Mouse (Mus musculus): ENCODE data around the gene Selplg. TPM values are rescaled to one million over a fixed set of nuclear protein-coding genes. Genes with fewer than 3 reads are reported as not detected.

The Selplg gene
- polyA plus RNA-seq, 1 experiment = 43.5 TPM

- Histone ChIP-seq H3K4me1 (ENCODE audit: control insufficient read depth, insufficient read depth, low read length) (peaks cover 5% of the 10 kb centered on the region; the same call in 1 of the 2 replicates), H3K27ac (ENCODE audit: insufficient read depth, low read length) (no peak overlapping the region), H3K4me3 (ENCODE audit: insufficient read depth, low read length) (no peak overlapping the region)
- no peak for TF ChIP-seq POLR2A (IDR thresholded peaks at IDR 0.05; ENCODE audit: extremely low read depth, insufficient read depth, low read length)
- no peak for TF ChIP-seq CTCF (IDR thresholded peaks at IDR 0.05; ENCODE audit: extremely low read depth, insufficient read depth, low read length)
These were observed 24.2 kb upstream of the Selplg start for GRCm38 (mm10) chr5:113856631-113857030.

- Histone ChIP-seq H3K4me3 (ENCODE audit: insufficient read depth, low read length) (no peak overlapping the region), H3K27ac (ENCODE audit: insufficient read depth, low read length) (peak overlapping the region; percentile 6; the same call in 1 of the 2 replicates), H3K4me1 (ENCODE audit: control insufficient read depth, insufficient read depth, low read length) (peaks cover 5% of the 10 kb centered on the region; the same call in 1 of the 2 replicates)
- TF ChIP-seq POLR2A (IDR thresholded peaks at IDR 0.05; ENCODE audit: extremely low read depth, insufficient read depth, low read length) = no peak
- TF ChIP-seq CTCF (IDR thresholded peaks at IDR 0.05; ENCODE audit: extremely low read depth, insufficient read depth, low read length) = no peak
These were observed 23.3 kb upstream of the Selplg start for GRCm38 (mm10) chr5:113855696-113856095.

- Histone ChIP-seq H3K27ac (ENCODE audit: insufficient read depth, low read length) (no peak overlapping the region), H3K4me3 (ENCODE audit: insufficient read depth, low read length) (no peak overlapping the region)
- no peak for TF ChIP-seq POLR2A (IDR thresholded peaks at IDR 0.05; ENCODE audit: extremely low read depth, insufficient read depth, low read length)
- TF ChIP-seq CTCF (IDR thresholded peaks at IDR 0.05; ENCODE audit: extremely low read depth, insufficient read depth, low read length) = no peak
These were observed 22.7 kb upstream of the Selplg start for GRCm38 (mm10) chr5:113855117-113855516.

GRCm38 (mm10) chr5:113854494-113854893, 22.1 kb upstream of the Selplg start:
- H3K27ac ChIP-seq (ENCODE audit: insufficient read depth, low read length) = no peak overlapping the region

More at GRCm38 (mm10) chr5:113855117-113855516, 22.7 kb upstream of the Selplg start:
- H3K4me1 ChIP-seq (ENCODE audit: control insufficient read depth, insufficient read depth, low read length) = peaks cover 5% of the 10 kb centered on the region; the same call in 1 of the 2 replicates

GRCm38 (mm10) chr5:113853541-113853940, 21.1 kb upstream of the Selplg start:
- Histone ChIP-seq H3K27ac (ENCODE audit: insufficient read depth, low read length) (no peak overlapping the region), H3K4me3 (ENCODE audit: insufficient read depth, low read length) (no peak overlapping the region), H3K4me1 (ENCODE audit: control insufficient read depth, insufficient read depth, low read length) (peaks cover 5% of the 10 kb centered on the region; the same call in 1 of the 2 replicates)
- TF ChIP-seq POLR2A (IDR thresholded peaks at IDR 0.05; ENCODE audit: extremely low read depth, insufficient read depth, low read length) (no peak), CTCF (IDR thresholded peaks at IDR 0.05; ENCODE audit: extremely low read depth, insufficient read depth, low read length) (no peak)

More at GRCm38 (mm10) chr5:113854494-113854893, 22.1 kb upstream of the Selplg start:
- Histone ChIP-seq H3K4me3 (ENCODE audit: insufficient read depth, low read length) (no peak overlapping the region), H3K4me1 (ENCODE audit: control insufficient read depth, insufficient read depth, low read length) (peaks cover 5% of the 10 kb centered on the region; the same call in 1 of the 2 replicates)
- TF ChIP-seq CTCF (IDR thresholded peaks at IDR 0.05; ENCODE audit: extremely low read depth, insufficient read depth, low read length) = peak; percentile 95
- no peak for TF ChIP-seq POLR2A (IDR thresholded peaks at IDR 0.05; ENCODE audit: extremely low read depth, insufficient read depth, low read length)

- Histone ChIP-seq H3K4me3 (ENCODE audit: insufficient read depth, low read length) (no peak overlapping the region), H3K27ac (ENCODE audit: insufficient read depth, low read length) (no peak overlapping the region), H3K4me1 (ENCODE audit: control insufficient read depth, insufficient read depth, low read length) (peaks cover 5% of the 10 kb centered on the region; the same call in 1 of the 2 replicates)
- TF ChIP-seq CTCF (IDR thresholded peaks at IDR 0.05; ENCODE audit: extremely low read depth, insufficient read depth, low read length) = no peak
- TF ChIP-seq POLR2A (IDR thresholded peaks at IDR 0.05; ENCODE audit: extremely low read depth, insufficient read depth, low read length) = no peak
These were observed 20.0 kb upstream of the Selplg start for GRCm38 (mm10) chr5:113852463-113852862.

GRCm38 (mm10) chr5:113850680-113851230, 18.3 kb upstream of the Selplg start:
- Histone ChIP-seq H3K27ac (ENCODE audit: insufficient read depth, low read length) (no peak overlapping the region), H3K4me1 (ENCODE audit: control insufficient read depth, insufficient read depth, low read length) (peaks cover 1% of the 10 kb centered on the region; the same call in 1 of the 2 replicates), H3K4me3 (ENCODE audit: insufficient read depth, low read length) (no peak overlapping the region)
- TF ChIP-seq POLR2A (IDR thresholded peaks at IDR 0.05; ENCODE audit: extremely low read depth, insufficient read depth, low read length) (no peak), CTCF (IDR thresholded peaks at IDR 0.05; ENCODE audit: extremely low read depth, insufficient read depth, low read length) (no peak)

GRCm38 (mm10) chr5:113847636-113848035, 15.2 kb upstream of the Selplg start:
- H3K27ac ChIP-seq (ENCODE audit: insufficient read depth, low read length) = no peak overlapping the region
- TF ChIP-seq CTCF (IDR thresholded peaks at IDR 0.05; ENCODE audit: extremely low read depth, insufficient read depth, low read length) (no peak), POLR2A (IDR thresholded peaks at IDR 0.05; ENCODE audit: extremely low read depth, insufficient read depth, low read length) (no peak)
- no peaks in the 10 kb centered on the region for H3K4me1 ChIP-seq (ENCODE audit: control insufficient read depth, insufficient read depth, low read length)
- H3K4me3 ChIP-seq (ENCODE audit: insufficient read depth, low read length) = no peak overlapping the region

- no peak overlapping the region for H3K27ac ChIP-seq (ENCODE audit: insufficient read depth, low read length)
- no peak overlapping the region for H3K4me3 ChIP-seq (ENCODE audit: insufficient read depth, low read length)
- H3K4me1 ChIP-seq (ENCODE audit: control insufficient read depth, insufficient read depth, low read length) = no peaks in the 10 kb centered on the region
- TF ChIP-seq POLR2A (IDR thresholded peaks at IDR 0.05; ENCODE audit: extremely low read depth, insufficient read depth, low read length) = no peak
- no peak for TF ChIP-seq CTCF (IDR thresholded peaks at IDR 0.05; ENCODE audit: extremely low read depth, insufficient read depth, low read length)
These were observed 14.2 kb upstream of the Selplg start for GRCm38 (mm10) chr5:113846656-113847055.

- Histone ChIP-seq H3K27ac (ENCODE audit: insufficient read depth, low read length) (no peak overlapping the region), H3K4me1 (ENCODE audit: control insufficient read depth, insufficient read depth, low read length) (no peaks in the 10 kb centered on the region), H3K4me3 (ENCODE audit: insufficient read depth, low read length) (no peak overlapping the region)
- no peak for TF ChIP-seq POLR2A (IDR thresholded peaks at IDR 0.05; ENCODE audit: extremely low read depth, insufficient read depth, low read length)
- no peak for TF ChIP-seq CTCF (IDR thresholded peaks at IDR 0.05; ENCODE audit: extremely low read depth, insufficient read depth, low read length)
These were observed 13.2 kb upstream of the Selplg start for GRCm38 (mm10) chr5:113845627-113846026.

All from cortical plate, adult 2 months (tissue).